Mouse (Mus musculus) small intestine, adult 2 months (tissue): Measurements from ENCODE around the gene Rab8a.

Experiments used
- CTCF ChIP-seq: fragments of 200-500 bp; IDR thresholded peaks from 2 replicates; pipeline ENCODE4 v1.5.1; 2012; ENCODE audit warnings: low read depth, mild to moderate bottlenecking, control low read depth, inconsistent platforms, low read length, moderate library complexity, mixed read lengths; ENCODE audit not compliant: insufficient replicate concordance, insufficient read length; ENCODE audit errors: extremely low read depth
- POLR2A ChIP-seq: fragments of 200-500 bp; IDR thresholded peaks from 2 replicates; pipeline ENCODE4 v1.6.1; 2012; ENCODE audit warnings: low read depth, mild to moderate bottlenecking, control low read depth, inconsistent platforms, low read length, moderate library complexity

- TF ChIP-seq POLR2A (no peak), CTCF (no peak)
These were observed 28.6 kb upstream of the Rab8a start for GRCm38 (mm10) chr8:72132417-72132816.
